Mouse (Mus musculus): ENCODE results near the gene Ddx52.

The Ddx52 gene

GRCm38 (mm10) chr11:83941950-83942840 lies at the start of gene Ddx52:
Gene Ddx52 (plus strand): TSS chr11:83942062.
- peak; percentile 97 for DNase-seq (ENCODE audit: low spot score)

- DNase-seq (ENCODE audit: low spot score) = no peak
Observed at GRCm38 (mm10) chr11:83893325-83893724, 48.5 kb upstream of the Ddx52 start.

GRCm38 (mm10) chr11:83896430-83897410 lies 45.1 kb upstream of the Ddx52 start:
- no peak for DNase-seq (ENCODE audit: low spot score)

- no peak for DNase-seq (ENCODE audit: low spot score)
Observed at GRCm38 (mm10) chr11:83897569-83897968, 44.3 kb upstream of the Ddx52 start.

GRCm38 (mm10) chr11:83902812-83903211 lies 39.0 kb upstream of the Ddx52 start:
- DNase-seq (ENCODE audit: low spot score) = no peak

- DNase-seq (ENCODE audit: low spot score) = no peak
Observed at GRCm38 (mm10) chr11:83905756-83906155, 36.1 kb upstream of the Ddx52 start.

GRCm38 (mm10) chr11:83908376-83908775 lies 33.5 kb upstream of the Ddx52 start:
- DNase-seq (ENCODE audit: low spot score) = no peak

- DNase-seq (ENCODE audit: low spot score) = no peak
Observed at GRCm38 (mm10) chr11:83913824-83914311, 28.0 kb upstream of the Ddx52 start.

- DNase-seq (ENCODE audit: low spot score) = no peak
Observed at GRCm38 (mm10) chr11:83914501-83914900, 27.4 kb upstream of the Ddx52 start.

- DNase-seq (ENCODE audit: low spot score) = no peak
Observed at GRCm38 (mm10) chr11:83922600-83922999, 19.3 kb upstream of the Ddx52 start.

GRCm38 (mm10) chr11:83927097-83927496 lies 14.8 kb upstream of the Ddx52 start:
- peak; percentile 43 for DNase-seq (ENCODE audit: low spot score)

- DNase-seq (ENCODE audit: low spot score) = no peak
Observed at GRCm38 (mm10) chr11:83932506-83933106, 9.3 kb upstream of the Ddx52 start.

GRCm38 (mm10) chr11:83933376-83933775 lies 8.5 kb upstream of the Ddx52 start:
- DNase-seq (ENCODE audit: low spot score) = no peak

GRCm38 (mm10) chr11:83935986-83936665 lies 5.7 kb upstream of the Ddx52 start:
- peak; percentile 90 for DNase-seq (ENCODE audit: low spot score)

- no peak for DNase-seq (ENCODE audit: low spot score)
Observed at GRCm38 (mm10) chr11:83938556-83938955, 3.3 kb upstream of the Ddx52 start.

- no peak for DNase-seq (ENCODE audit: low spot score)
Observed at GRCm38 (mm10) chr11:83956822-83957221, 15.0 kb downstream of the Ddx52 start.

- no peak for DNase-seq (ENCODE audit: low spot score)
Observed at GRCm38 (mm10) chr11:83961983-83962382, 20.1 kb downstream of the Ddx52 start.

GRCm38 (mm10) chr11:83963991-83964921 lies 22.4 kb downstream of the Ddx52 start, which contains the start of gene Synrg:
Gene Synrg (plus strand): TSS chr11:83964428.
- DNase-seq (ENCODE audit: low spot score) = peak; percentile 92

- no peak for DNase-seq (ENCODE audit: low spot score)
Observed at GRCm38 (mm10) chr11:83967436-83968204, 25.8 kb downstream of the Ddx52 start.
